Mouse (Mus musculus) Patski (cell line): ENCODE measurements at regions not wholly inside any gene's neighbourhood (a gene's known extent, or its start where the extent isn't known, plus 50 kb on each side); places are given as distances from the start of the nearest gene placed in this dataset.

Experiments used
- ATAC-seq: fragments of 100-300 bp; one replicate; pipeline ENCODE4 v1.8.0; 2021
- CTCF ChIA-PET: fragments of 350-600 bp; sonication (Branson Sonifier 250); formaldehyde crosslinking; loops from one replicate; lab custom pipeline; 2022; ENCODE audit warnings: inconsistent platforms; lab: Charles Lee
- POLR2A ChIA-PET: fragments of 350-600 bp; sonication (Branson Sonifier 250); formaldehyde crosslinking; loops from one replicate; lab custom pipeline; 2022; ENCODE audit warnings: antibody characterized with exemption, inconsistent platforms; lab: Charles Lee
- DNase-seq: peaks from one replicate; pipeline ENCODE4 v3.0.0-alpha.2; 2011; ENCODE audit warnings: low read depth, low spot score
- H3K27me3 ChIP-seq: fragments of 371-371 bp; one replicate; pipeline ENCODE4 v1.5.1; 2021
- CTCF ChIP-seq: fragments of 100-300 bp; IDR thresholded peaks from one replicate; pipeline ENCODE4 v1.5.1; 2021
- in situ Hi-C: fragments of 300-500 bp; cut with MboI; formaldehyde crosslinking; loops from 3 replicates; pipeline ENCODE4 v1.11.1; 2018; ENCODE audit warnings: low pct_unique_long_range_greater_than_20kb, mixed read lengths

DNA sequence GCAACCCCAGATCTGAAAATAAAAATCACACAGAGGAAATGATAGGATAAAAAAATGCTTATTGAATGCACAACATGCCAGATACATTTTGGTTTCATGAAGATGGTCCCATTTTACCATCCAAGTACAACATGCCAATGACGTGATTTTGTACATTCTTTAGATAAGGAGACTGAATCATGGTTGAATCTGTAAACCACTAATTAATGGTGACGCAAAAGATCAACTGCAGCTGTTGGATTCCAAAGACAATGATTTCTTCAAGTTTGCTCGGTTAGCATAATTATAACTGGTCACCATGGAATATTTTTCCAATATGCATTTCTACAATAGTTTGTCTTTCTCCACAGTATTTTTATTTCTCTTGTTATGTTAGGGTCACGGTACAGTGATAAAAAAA lies 336.6 kb downstream of the Tmem182 start:
- no peak for DNase-seq
- in situ Hi-C loops = loop anchor here (5.0 kb wide), 1 partner anchor 255 kb away; no protein-coding TSS in a partner anchor
- ChIA-PET POLR2A (no interaction called here), CTCF (interaction anchor here (0.8 to 1.2 kb wide), 3 partner anchors 8 to 23 kb away, joined by 3 to 5 read pairs (median 4); no protein-coding TSS in a partner anchor)
- H3K27me3 ChIP-seq = peaks cover 15% of the 10 kb centered on the region
- no peak for ATAC-seq
- TF ChIP-seq CTCF = no peak

DNA sequence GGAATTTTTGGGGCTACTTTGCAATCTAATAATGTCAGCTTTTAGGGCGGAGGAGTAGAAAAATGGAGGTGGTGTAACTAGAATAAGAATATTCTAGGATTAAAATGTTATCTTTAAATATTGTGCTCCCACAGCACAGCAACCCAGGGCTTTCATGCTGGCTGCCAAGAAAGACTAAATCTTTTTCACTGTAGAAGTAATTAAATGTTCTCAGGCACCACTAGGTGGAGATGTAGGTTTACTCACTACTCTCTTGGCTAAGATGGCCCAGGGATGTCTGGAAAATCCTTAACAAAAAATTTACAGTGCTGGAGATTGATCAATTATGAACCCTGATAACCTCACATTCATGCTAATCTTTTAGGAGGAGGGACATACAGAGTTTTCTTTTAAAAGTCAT lies 347.1 kb downstream of the Tmem182 start:
- peak; percentile 67 for ATAC-seq
- peaks cover 11% of the 10 kb centered on the region for H3K27me3 ChIP-seq
- DNase-seq = no peak
- peak; percentile 73 for TF ChIP-seq CTCF
- CTCF ChIA-PET = interaction anchor here (0.8 to 2.2 kb wide), 4 partner anchors 10 to 658 kb away, joined by 4 to 12 read pairs (median 4); no protein-coding TSS in a partner anchor
- in situ Hi-C loops = loop anchor here (5.0 to 10.0 kb wide), 3 partner anchors 115 to 1632 kb away; no protein-coding TSS in a partner anchor
- POLR2A ChIA-PET = interaction anchor here (0.7 kb wide), 1 partner anchor 1397 kb away, joined by 3 read pairs; no protein-coding TSS in a partner anchor

- DNase-seq = no peak
- CTCF ChIA-PET = interaction anchor here (0.8 to 2.2 kb wide), 4 partner anchors 23 to 1626 kb away, joined by 3 to 12 read pairs (median 4); no protein-coding TSS in a partner anchor
- POLR2A ChIA-PET = interaction anchor here (0.7 kb wide), 1 partner anchor 1396 kb away, joined by 3 read pairs; no protein-coding TSS in a partner anchor
- peaks cover 11% of the 10 kb centered on the region for H3K27me3 ChIP-seq
- in situ Hi-C loops = loop anchor here (5.0 to 10.0 kb wide), 3 partner anchors 114 to 1631 kb away; no protein-coding TSS in a partner anchor
- ATAC-seq = no peak
- TF ChIP-seq CTCF = no peak
Measured at GRCm38 (mm10) chr1:41153174-41153999, 348.0 kb downstream of the Tmem182 start.

GRCm38 (mm10) chr1:41154198-41154597 lies 348.8 kb downstream of the Tmem182 start:
- no peak for ATAC-seq
- ChIA-PET CTCF (no interaction called here), POLR2A (no interaction called here)
- no peak for TF ChIP-seq CTCF
- peaks cover 11% of the 10 kb centered on the region for H3K27me3 ChIP-seq
- in situ Hi-C loops = loop anchor here (5.0 to 10.0 kb wide), 3 partner anchors 113 to 1631 kb away; no protein-coding TSS in a partner anchor
- DNase-seq = no peak

DNA sequence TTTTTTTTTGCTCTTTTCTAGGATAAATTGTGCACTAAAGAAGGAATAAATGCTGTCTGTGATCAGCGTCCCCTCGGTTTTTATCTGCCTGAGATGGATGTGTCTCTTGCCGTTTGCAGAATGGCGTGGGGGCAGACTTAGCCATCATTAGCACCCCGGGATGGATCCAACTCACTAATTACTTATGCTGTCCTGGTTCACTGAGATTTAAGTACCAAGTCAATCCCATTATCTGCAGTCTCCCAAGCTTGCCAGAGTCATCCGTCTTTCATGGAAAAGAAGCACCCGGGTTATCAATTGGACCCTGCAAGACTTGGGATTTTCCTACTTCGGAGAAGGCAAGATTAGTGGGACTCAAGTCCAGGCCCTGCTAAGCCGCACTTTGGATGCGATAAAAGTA lies 351.5 kb downstream of the Tmem182 start:
- CTCF ChIA-PET = no interaction called here
- H3K27me3 ChIP-seq = peaks cover 5% of the 10 kb centered on the region
- in situ Hi-C loops = loop anchor here (5.0 to 10.0 kb wide), 2 partner anchors 280 to 1628 kb away; no protein-coding TSS in a partner anchor
- ATAC-seq (no peak), DNase-seq (no peak)
- TF ChIP-seq CTCF = no peak
- POLR2A ChIA-PET = no interaction called here

- ATAC-seq (peak; percentile 95), DNase-seq (peak; percentile 89)
- ChIA-PET POLR2A (no interaction called here), CTCF (no interaction called here)
- TF ChIP-seq CTCF = peak; percentile 13
- no peaks in the 10 kb centered on the region for H3K27me3 ChIP-seq
- in situ Hi-C loops = loop anchor here (5.0 to 10.0 kb wide), 2 partner anchors 279 to 1627 kb away; no protein-coding TSS in a partner anchor
Measured at GRCm38 (mm10) chr1:41157651-41158513, 352.5 kb downstream of the Tmem182 start.

DNA sequence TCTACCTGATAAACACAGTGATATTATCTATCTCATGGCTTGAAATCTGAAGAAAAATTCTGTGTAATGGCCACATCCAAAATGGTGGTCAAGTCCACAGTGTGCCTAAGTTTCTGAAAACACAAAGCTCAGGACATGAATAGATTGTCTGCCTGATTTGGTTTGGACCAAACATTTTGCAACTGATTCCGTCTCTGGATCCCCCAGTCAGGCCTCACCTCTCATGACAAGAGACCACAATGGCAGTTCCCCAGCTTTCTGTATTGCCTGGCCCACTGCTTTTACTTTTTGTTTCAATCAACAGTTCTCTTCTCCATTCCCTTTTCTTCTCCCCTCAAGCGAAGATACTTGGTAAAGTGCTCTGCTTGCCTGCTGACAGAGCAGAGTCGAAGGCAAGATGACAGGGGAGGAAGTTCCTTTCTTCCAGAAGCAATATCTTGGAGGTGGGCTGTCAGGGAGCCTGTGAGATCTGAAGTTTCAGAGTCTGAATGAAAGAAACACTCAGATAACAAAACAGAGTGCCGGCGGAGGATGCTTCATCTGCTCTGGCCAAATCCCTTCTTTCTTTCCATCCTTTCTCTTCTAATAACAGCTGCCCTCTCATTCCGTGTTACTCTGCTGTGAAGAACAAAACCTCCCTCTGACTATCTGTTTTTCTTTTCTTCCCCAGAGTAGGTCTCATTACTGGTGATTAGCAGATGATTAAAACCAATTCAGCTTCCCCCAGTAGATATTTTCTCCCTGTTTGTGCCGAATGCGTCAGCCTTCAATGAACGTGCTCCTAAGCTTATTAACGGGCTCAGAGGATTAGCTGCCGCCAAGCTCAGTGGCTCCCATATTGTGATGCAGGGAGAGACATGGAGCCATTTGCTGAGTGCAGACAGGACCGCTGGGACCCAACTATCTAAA lies 360.7 kb downstream of the Tmem182 start:
- TF ChIP-seq CTCF = no peak
- in situ Hi-C loops = no loop called here
- ATAC-seq (no peak), DNase-seq (no peak)
- no peaks in the 10 kb centered on the region for H3K27me3 ChIP-seq
- ChIA-PET CTCF (interaction anchor here (1.2 kb wide), 1 partner anchor 24 kb away, joined by 3 read pairs; no protein-coding TSS in a partner anchor), POLR2A (no interaction called here)

DNA sequence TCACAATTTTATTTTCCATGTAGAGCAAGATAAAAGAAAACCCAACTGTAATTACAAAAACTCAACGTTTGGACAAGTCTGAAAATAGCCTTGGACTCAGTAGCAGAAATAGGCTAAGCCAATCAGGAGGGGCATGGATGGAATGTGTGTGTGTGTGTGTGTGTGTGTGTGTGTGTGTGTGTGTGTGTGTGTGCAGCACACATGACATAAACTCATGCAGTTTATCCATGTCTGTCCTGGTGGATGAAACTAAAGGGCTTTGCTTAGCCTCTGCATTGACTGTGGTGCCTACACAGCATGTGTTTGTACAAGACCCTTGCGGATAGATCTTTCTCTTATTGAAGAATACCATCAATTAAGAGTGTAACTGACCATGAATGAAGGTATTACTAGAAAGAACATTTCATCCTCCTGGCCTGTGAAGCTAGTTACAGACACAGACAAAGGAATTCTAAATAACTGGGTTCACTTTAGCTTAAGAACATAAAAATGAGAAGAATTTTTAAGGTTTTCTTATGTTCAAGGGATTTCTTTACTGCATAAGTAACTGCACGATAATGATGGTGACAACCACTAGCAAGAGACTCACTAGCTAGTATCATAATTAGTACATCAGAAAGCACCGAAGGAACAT lies 361.5 kb downstream of the Tmem182 start:
- DNase-seq = no peak
- no peak for ATAC-seq
- in situ Hi-C loops = no loop called here
- POLR2A ChIA-PET = no interaction called here
- CTCF ChIA-PET = no interaction called here
- no peaks in the 10 kb centered on the region for H3K27me3 ChIP-seq
- TF ChIP-seq CTCF = no peak

- no peak for TF ChIP-seq CTCF
- ChIA-PET POLR2A (no interaction called here), CTCF (interaction anchor here (0.6 kb wide), 1 partner anchor 1105 kb away, joined by 3 read pairs; no protein-coding TSS in a partner anchor)
- H3K27me3 ChIP-seq = peaks cover 15% of the 10 kb centered on the region
- in situ Hi-C loops = no loop called here
- ATAC-seq (no peak), DNase-seq (no peak)
Measured at GRCm38 (mm10) chr1:41186991-41187390, 381.6 kb downstream of the Tmem182 start.
